ENCODE assay signal across 8 mouse cellular contexts in the genomic region with DNA sequence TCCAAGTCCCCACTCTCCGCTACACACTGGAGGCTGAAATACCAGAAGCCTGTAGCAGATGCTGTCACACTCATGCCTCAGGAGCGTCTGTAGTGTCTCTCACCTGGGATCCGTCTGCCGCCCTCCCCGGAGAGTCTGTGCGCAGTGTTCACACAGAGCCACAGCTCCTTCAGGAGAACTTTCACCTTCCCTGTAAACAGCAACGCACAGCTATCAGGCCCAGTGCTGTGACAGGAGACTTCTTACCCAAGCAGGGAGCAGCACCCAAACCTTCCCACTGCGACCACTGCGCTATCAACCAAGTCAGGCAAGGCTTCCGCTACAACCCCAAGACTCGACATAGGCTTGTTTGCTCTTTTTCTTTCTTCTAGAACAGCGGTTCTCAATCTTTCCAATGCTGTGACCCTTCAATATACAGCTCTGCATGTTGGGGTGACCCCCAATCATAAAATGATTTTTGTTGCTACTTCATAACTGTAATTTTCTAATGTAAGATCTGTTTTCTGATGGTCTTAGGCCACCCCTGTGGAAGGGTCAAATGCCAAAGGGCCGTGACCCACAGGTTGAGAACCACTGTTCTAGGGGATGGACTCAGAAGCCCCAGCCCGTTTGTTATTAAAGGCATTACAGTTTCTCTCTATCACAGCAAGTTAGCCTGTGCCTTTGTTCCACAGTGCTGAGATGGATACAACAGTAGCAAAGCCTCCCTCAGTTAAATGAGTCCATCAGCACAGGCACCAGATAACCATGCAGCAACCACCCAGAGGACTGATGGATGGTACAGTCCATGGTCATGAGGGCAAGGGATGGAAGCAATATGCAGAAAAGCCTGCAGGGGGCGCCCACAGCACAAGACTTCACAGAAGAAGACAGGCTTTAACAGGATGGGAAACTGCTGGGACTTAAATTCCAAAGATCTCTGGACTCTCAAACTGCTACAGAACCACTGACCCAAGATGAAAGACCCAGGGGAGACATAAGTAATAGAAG. TPM values are rescaled to one million over a fixed set of nuclear protein-coding genes. Genes with fewer than 3 reads are reported as not detected.
DNase-seq lines count a peak whose midpoint lies in the region; ATAC-seq and TF ChIP-seq lines count a peak whose summit lies in the region.

No protein-coding gene starts in this region.

- no peak overlapping the region for H3K4me3 ChIP-seq in ES-E14 (ENCODE audit: insufficient read depth in 1 of 2, low read depth in 1 of 2, low read length in 2 of 2, poor library complexity in 1 of 2, severe bottlenecking in 1 of 2)
- no peak overlapping the region for H3K4me3 ChIP-seq in embryonic facial prominence, embryonic 10.5 days
- H3K4me3 ChIP-seq in kidney, embryonic 15.5 days (replicated peaks), result no peak overlapping the region
- no peak overlapping the region for H3K4me3 ChIP-seq in liver, embryonic 14.5 days (ENCODE audit: insufficient read depth in 1 of 2, low read depth in 2 of 2, low read length in 2 of 2)
- H3K4me3 ChIP-seq in olfactory bulb, adult 2 months (ENCODE audit: insufficient read depth, low read depth, low read length), result no peak overlapping the region

- TF ChIP-seq POLR2A in olfactory bulb, adult 2 months (IDR thresholded peaks at IDR 0.05; ENCODE audit: insufficient read depth, low read depth, low read length), result no peak

- TF ChIP-seq CTCF in liver, embryonic 14.5 days (IDR thresholded peaks at IDR 0.05; ENCODE audit: low read depth), result peak; percentile 83
- TF ChIP-seq CTCF in olfactory bulb, adult 2 months (IDR thresholded peaks at IDR 0.05; ENCODE audit: insufficient read depth, low read depth, low read length), result 0 out of 2 replicates have a peak, but pooled peaks have one; percentile 22

- no peaks in the 10 kb centered on the region for H3K4me1 ChIP-seq in ES-E14 (ENCODE audit: control insufficient read depth in 2 of 2, insufficient read depth in 2 of 2, low read length in 2 of 2, poor library complexity in 1 of 2)
- no peaks in the 10 kb centered on the region for H3K4me1 ChIP-seq in embryonic facial prominence, embryonic 10.5 days
- H3K4me1 ChIP-seq in kidney, embryonic 15.5 days, result no peaks in the 10 kb centered on the region
- no peaks in the 10 kb centered on the region for H3K4me1 ChIP-seq in liver, embryonic 14.5 days (replicated peaks; ENCODE audit: control insufficient read depth in 2 of 2, insufficient read depth in 2 of 2, low read length in 1 of 2)
- H3K4me1 ChIP-seq in olfactory bulb, adult 2 months (ENCODE audit: control insufficient read depth, insufficient read depth, low read length), result no peaks in the 10 kb centered on the region

- peaks cover 38% of the 10 kb centered on the region for H3K36me3 ChIP-seq in ES-E14 (ENCODE audit: control insufficient read depth, insufficient read depth, low read length, poor library complexity, severe bottlenecking)
- peaks cover 95% of the 10 kb centered on the region for H3K36me3 ChIP-seq in embryonic facial prominence, embryonic 10.5 days (replicated peaks)
- H3K36me3 ChIP-seq in kidney, embryonic 15.5 days, result peaks cover 94% of the 10 kb centered on the region
- H3K36me3 ChIP-seq in liver, embryonic 14.5 days (replicated peaks; ENCODE audit: control insufficient read depth, insufficient read depth, low read depth), result peaks cover 2% of the 10 kb centered on the region

- 88% methylated on average over 15 of the region's 15 CpGs for WGBS in embryonic facial prominence, embryonic 10.5 days
- WGBS in kidney, embryonic 15.5 days, result 86% methylated on average over 15 of the region's 15 CpGs
- WGBS in liver, embryonic 14.5 days (ENCODE audit: insufficient replicate concordance), result 77% methylated on average over 15 of the region's 15 CpGs
- WGBS in olfactory bulb, adult 2 months, result 85% methylated on average over 15 of the region's 15 CpGs

- TF ChIP-seq EP300 in liver, embryonic 14.5 days (IDR thresholded peaks at IDR 0.05; ENCODE audit: low read depth), result no peak

- no peaks in the 10 kb centered on the region for H3K27me3 ChIP-seq in embryonic facial prominence, embryonic 10.5 days (replicated peaks; ENCODE audit: low read depth, poor library complexity, severe bottlenecking)
- H3K27me3 ChIP-seq in kidney, embryonic 15.5 days, result no peaks in the 10 kb centered on the region
- no peaks in the 10 kb centered on the region for H3K27me3 ChIP-seq in liver, embryonic 14.5 days (ENCODE audit: control insufficient read depth, insufficient read depth, low read length)

- DNase-seq in ES-E14 (ENCODE audit: low read depth, low spot score), result peak; percentile 71
- peak; percentile 68 to 82 for DNase-seq in adrenal gland, postnatal 36 days
- DNase-seq in embryonic facial prominence, embryonic 10.5 days (ENCODE audit: low spot score), result peak; percentile 73
- peak; percentile 19 to 43 for DNase-seq in heart, adult 9 months (ENCODE audit: low spot score in 2 of 2)
- peak; percentile 27 to 30 (median 27) for DNase-seq in liver, embryonic 14.5 days (ENCODE audit: low read depth in 3 of 3, low spot score in 3 of 3)
- peak; percentile 54 for DNase-seq in thymus, postnatal 25 days

- H3K9ac ChIP-seq in ES-E14 (ENCODE audit: insufficient read depth, low read depth, low read length, poor library complexity, severe bottlenecking), result no peak overlapping the region
- no peak overlapping the region for H3K9ac ChIP-seq in kidney, embryonic 15.5 days
- H3K9ac ChIP-seq in liver, embryonic 14.5 days (replicated peaks), result no peak overlapping the region

- in situ Hi-C loops in ES-E14 (cut with MboI; ENCODE audit: low sequenced_read_pairs in 2 of 2, unreplicated experiment in 2 of 2), result no loop called here

- peak; percentile 59 for ATAC-seq in kidney, embryonic 15.5 days (replicated peaks; ENCODE audit: low FRiP score)
- no peak for ATAC-seq in liver, embryonic 14.5 days (ENCODE audit: insufficient read depth)

- no peaks in the 10 kb centered on the region for H3K9me3 ChIP-seq in ES-E14 (ENCODE audit: control insufficient read depth, insufficient read depth, low read depth, low read length)
- H3K9me3 ChIP-seq in embryonic facial prominence, embryonic 10.5 days, result no peaks in the 10 kb centered on the region
- no peaks in the 10 kb centered on the region for H3K9me3 ChIP-seq in kidney, embryonic 15.5 days (replicated peaks)
- no peaks in the 10 kb centered on the region for H3K9me3 ChIP-seq in liver, embryonic 14.5 days (ENCODE audit: control insufficient read depth, low read length)

- no peak overlapping the region for H3K27ac ChIP-seq in ES-E14 (ENCODE audit: insufficient read depth, low read depth, low read length, poor library complexity, severe bottlenecking)
- H3K27ac ChIP-seq in embryonic facial prominence, embryonic 10.5 days (replicated peaks), result no peak overlapping the region
- no peak overlapping the region for H3K27ac ChIP-seq in kidney, embryonic 15.5 days
- no peak overlapping the region for H3K27ac ChIP-seq in liver, embryonic 14.5 days
- H3K27ac ChIP-seq in olfactory bulb, adult 2 months (ENCODE audit: insufficient read depth, low read depth, low read length), result no peak overlapping the region

- H3K4me2 ChIP-seq in kidney, embryonic 15.5 days, result no peak overlapping the region
- no peak overlapping the region for H3K4me2 ChIP-seq in liver, embryonic 14.5 days (ENCODE audit: low read depth)

TF ChIP-seq in ES-E14, 5 proteins besides CTCF, POLR2A, EP300 and RAD21:
- TF ChIP-seq ZC3H11A (IDR thresholded peaks at IDR 0.05; ENCODE audit: borderline replicate concordance, low read depth, low read length) (0 out of 2 replicates have a peak, but pooled peaks have one; percentile 6), HCFC1 (IDR thresholded peaks at IDR 0.05; ENCODE audit: borderline replicate concordance, insufficient read depth, low read length) (no peak), ZNF384 (IDR thresholded peaks at IDR 0.05; ENCODE audit: low read depth, low read length) (no peak), CHD2 (IDR thresholded peaks at IDR 0.05; ENCODE audit: low read depth, low read length) (no peak)

RNA-seq across cellular contexts. Expression of gene Ice1, which starts 26.7 kb away (rescaled TPM):
- total RNA-seq in ES-E14 (2012; rRNA removed), result 56.4 and 60.6 TPM in 2 replicates
- 10 to 100 TPM; 27.5 TPM for total RNA-seq in adrenal gland, postnatal 36 days (2021)
- 23.6 and 25.2 TPM in 2 replicates for polyA plus RNA-seq in embryonic facial prominence, embryonic 10.5 days (2016; fragmentation: Nextera tagmentation; extraction: Ambion mirVana)
- 18.2 and 19.9 TPM in 2 replicates for polyA plus RNA-seq in kidney, embryonic 15.5 days (2015; fragmentation: Nextera tagmentation; extraction: Ambion mirVana)
- polyA plus RNA-seq in liver, embryonic 14.5 days (2012; rRNA removed), result 6.9 and 9.6 TPM in 2 replicates
- 5.9 and 7.7 TPM in 2 replicates for polyA plus RNA-seq in liver, embryonic 14.5 days (2014; fragmentation: Nextera tagmentation; extraction: Ambion mirVana)
- polyA plus RNA-seq in olfactory bulb, adult 2 months (2012; ENCODE audit: insufficient read depth, insufficient read length, low replicate concordance, missing spikeins), result 59.6 TPM in 1 of 2 replicates, not detected in the other
